Comparison of ENCODE assay signal across 11 mouse cellular contexts in genomic region chr4:83400691-83401595, GRCm38 (mm10).
"Had no signal": no experiment of that assay in that cellular context is flagged by ENCODE, and none has a peak within 500 bp of the region (broad histone marks: within the 10 kb centered on the region; RNA-seq: fewer than 3 reads in every experiment).

No protein-coding gene starts in this region.

- H3K27me3 ChIP-seq: limb, embryonic 12.5 days; neural tube, embryonic 13.5 days; stomach, embryonic 15.5 days had no signal

- H3K27ac ChIP-seq: limb, embryonic 12.5 days; midbrain, embryonic 10.5 days; neural tube, embryonic 13.5 days; stomach, embryonic 15.5 days had no signal

- H3K9ac ChIP-seq: limb, embryonic 12.5 days; neural tube, embryonic 13.5 days; stomach, embryonic 15.5 days had no signal

- H3K4me1 ChIP-seq: limb, embryonic 12.5 days; midbrain, embryonic 10.5 days; stomach, embryonic 15.5 days had no signal

- ATAC-seq: intestine, embryonic 16.5 days; midbrain, embryonic 16.5 days had no signal

- H3K9me3 ChIP-seq: stomach, embryonic 15.5 days had no signal

- H3K4me3 ChIP-seq: limb, embryonic 12.5 days; midbrain, embryonic 10.5 days; neural tube, embryonic 13.5 days; stomach, embryonic 15.5 days had no signal

- DNase-seq: kidney, adult 2 months; kidney, postnatal 36 days; layer of hippocampus, adult 9-11 months; right cerebral cortex, postnatal 14 days; thymus, adult 2 months had no signal

- H3K4me2 ChIP-seq: limb, embryonic 12.5 days; neural tube, embryonic 13.5 days; stomach, embryonic 15.5 days had no signal

- H3K36me3 ChIP-seq: limb, embryonic 12.5 days; midbrain, embryonic 10.5 days; neural tube, embryonic 13.5 days; stomach, embryonic 15.5 days had no signal
